Mouse (Mus musculus): ENCODE data around the gene Msl1. TPM values are rescaled to one million over a fixed set of nuclear protein-coding genes. Genes with fewer than 3 reads are reported as not detected.

Msl1 gene
- polyA plus RNA-seq, 1 experiment from 2014 or later: 22.9 TPM

DNA sequence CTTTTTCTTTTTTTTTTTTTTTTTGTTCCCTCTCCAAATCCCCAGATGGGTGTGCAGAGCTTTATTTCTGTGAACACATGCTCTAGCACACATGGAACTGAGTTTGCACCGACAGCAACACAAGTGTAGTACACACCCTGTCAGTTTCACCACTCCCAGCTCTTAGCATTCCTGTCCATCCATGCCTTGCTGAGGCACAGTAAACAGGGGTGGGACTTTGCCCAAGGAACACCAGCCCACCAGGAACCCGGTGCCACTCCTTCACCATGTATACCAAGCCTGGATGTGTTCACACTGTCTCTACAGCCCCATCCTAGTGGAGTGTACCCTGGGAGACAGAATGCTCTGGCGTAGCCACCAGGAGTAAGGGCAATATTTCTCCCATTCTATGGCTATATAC, 40.4 kb downstream of the Msl1 start:
- H3K4me1 ChIP-seq: peaks cover 49% of the 10 kb centered on the region
- H3K9me3 ChIP-seq: no peaks in the 10 kb centered on the region
- H3K27me3 ChIP-seq (ENCODE audit: poor library complexity, severe bottlenecking): peaks cover 41% of the 10 kb centered on the region
- H3K36me3 ChIP-seq (replicated peaks): peaks cover 41% of the 10 kb centered on the region
- no peak overlapping the region for H3K27ac ChIP-seq
- 57% methylated on average over 3 of the region's 3 CpGs for WGBS
- no peak for DNase-seq (ENCODE audit: extremely low spot score, low spot score)
- no peak overlapping the region for H3K4me3 ChIP-seq

DNA sequence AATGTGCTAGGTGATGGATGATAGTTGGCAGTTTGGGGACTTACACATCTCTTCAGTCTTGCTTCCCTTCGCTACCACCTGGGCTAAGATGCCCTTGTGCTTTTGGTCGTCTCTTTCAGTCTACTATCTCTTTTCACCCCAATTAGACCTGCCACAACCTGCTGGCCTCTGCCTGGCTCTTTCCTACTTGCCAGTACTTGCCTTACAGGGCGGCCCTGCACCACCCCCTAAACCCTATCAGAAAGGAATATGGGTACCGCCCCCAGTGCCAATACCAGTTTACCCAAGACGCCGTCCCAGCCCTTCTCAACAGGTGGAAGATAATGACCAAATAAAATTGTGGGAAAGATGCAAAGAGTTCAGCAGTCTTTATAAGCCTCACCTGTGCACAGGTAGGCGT, 40.8 kb downstream of the Msl1 start:
- no peak for DNase-seq (ENCODE audit: extremely low spot score, low spot score)
- H3K4me3 ChIP-seq: peak overlapping the region; percentile 77
- peaks cover 41% of the 10 kb centered on the region for H3K27me3 ChIP-seq (ENCODE audit: poor library complexity, severe bottlenecking)
- H3K27ac ChIP-seq: no peak overlapping the region
- H3K36me3 ChIP-seq (replicated peaks): peaks cover 37% of the 10 kb centered on the region
- H3K9me3 ChIP-seq: no peaks in the 10 kb centered on the region
- 31% methylated on average over 7 of the region's 7 CpGs for WGBS
- peaks cover 49% of the 10 kb centered on the region for H3K4me1 ChIP-seq

DNA sequence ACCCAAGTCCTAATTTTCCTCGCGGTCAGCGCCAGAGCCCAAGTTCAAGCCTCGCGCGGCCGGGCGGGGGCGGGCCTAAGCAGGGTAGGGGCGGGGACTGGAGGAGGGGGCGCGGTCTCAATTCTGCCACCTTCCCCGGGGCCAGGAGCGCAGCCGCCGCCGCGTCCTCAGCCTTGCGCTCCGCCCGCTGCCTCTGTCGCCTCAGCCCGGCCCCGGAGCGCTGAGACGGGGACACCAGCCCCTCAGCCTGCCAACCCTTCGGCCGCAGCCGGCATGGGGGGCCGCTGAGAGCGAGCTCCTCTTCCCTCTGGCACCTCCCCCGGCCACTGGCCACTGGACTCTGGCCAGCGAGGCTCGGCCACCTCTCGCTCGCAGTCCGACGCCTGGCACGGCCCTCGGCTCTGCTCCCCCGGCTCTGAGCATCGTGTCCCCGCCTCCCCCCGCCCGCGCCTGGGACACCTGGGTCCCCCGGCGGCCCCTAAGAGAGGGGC, 41.4 kb downstream of the Msl1 start, which contains the start of gene Rapgefl1:
Gene Rapgefl1, plus strand, starts transcription at position 135 of the 491 bp plus-strand sequence.
- 1% methylated on average over 46 of the region's 48 CpGs for WGBS
- peaks cover 41% of the 10 kb centered on the region for H3K27me3 ChIP-seq (ENCODE audit: poor library complexity, severe bottlenecking)
- peak within 1 kb of the TSS; percentile 83 for H3K27ac ChIP-seq
- no peaks in the 10 kb centered on the region for H3K9me3 ChIP-seq
- peaks cover 49% of the 10 kb centered on the region for H3K4me1 ChIP-seq
- DNase-seq (ENCODE audit: extremely low spot score, low spot score): peak; percentile 85
- peaks cover 31% of the 10 kb centered on the region for H3K36me3 ChIP-seq (replicated peaks)
- peak within 1 kb of the TSS; percentile 77 for H3K4me3 ChIP-seq

DNA sequence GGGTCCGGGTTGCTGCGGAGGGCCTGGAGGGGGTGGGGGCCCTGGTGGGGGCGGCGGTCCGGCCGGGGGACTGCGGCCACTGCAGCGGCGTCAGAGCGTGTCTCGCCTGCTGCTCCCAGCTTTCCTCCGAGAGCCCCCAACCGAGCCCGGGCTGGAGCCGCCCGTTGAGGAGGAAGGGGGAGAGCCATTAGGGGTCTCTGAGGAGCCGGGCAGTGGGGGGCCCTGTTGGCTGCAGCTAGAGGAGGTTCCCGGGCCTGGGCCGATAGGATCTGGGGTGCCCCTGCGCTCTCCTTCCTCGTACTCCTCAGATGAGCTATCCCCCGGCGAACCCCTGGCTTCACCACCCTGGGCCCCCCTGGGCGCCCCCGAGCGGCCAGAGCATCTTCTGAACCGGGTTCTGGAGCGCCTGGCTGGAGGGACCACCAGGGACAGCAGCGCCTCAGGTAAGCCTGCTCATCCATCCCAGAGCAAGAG, 42.0 kb downstream of the Msl1 start:
- peaks cover 41% of the 10 kb centered on the region for H3K27me3 ChIP-seq (ENCODE audit: poor library complexity, severe bottlenecking)
- H3K27ac ChIP-seq: peak overlapping the region; percentile 83
- no peak for DNase-seq (ENCODE audit: extremely low spot score, low spot score)
- peak overlapping the region; percentile 77 for H3K4me3 ChIP-seq
- H3K9me3 ChIP-seq: no peaks in the 10 kb centered on the region
- peaks cover 26% of the 10 kb centered on the region for H3K36me3 ChIP-seq (replicated peaks)
- 2% methylated on average over 24 of the region's 29 CpGs for WGBS
- H3K4me1 ChIP-seq: peaks cover 49% of the 10 kb centered on the region

DNA sequence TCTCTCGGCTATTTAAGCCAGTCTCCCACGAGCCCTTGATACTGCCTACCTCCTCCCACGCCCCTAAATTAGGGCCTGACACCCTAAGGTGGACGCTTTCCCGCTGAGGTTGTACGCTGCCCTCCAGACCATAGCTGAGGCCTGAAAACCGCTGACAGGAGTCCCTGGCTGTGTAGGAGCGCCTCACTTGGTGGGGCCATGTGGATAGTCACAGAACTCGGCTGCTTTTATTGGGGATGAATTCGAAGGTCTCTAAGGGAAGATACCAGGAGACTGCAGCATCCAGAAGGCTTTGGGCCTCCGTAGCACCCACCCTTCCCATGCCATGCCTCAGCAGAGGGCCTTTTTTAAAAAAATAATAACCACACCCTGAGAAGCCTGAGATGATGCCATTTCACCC, 42.6 kb downstream of the Msl1 start:
- H3K9me3 ChIP-seq: no peaks in the 10 kb centered on the region
- H3K36me3 ChIP-seq (replicated peaks): peaks cover 19% of the 10 kb centered on the region
- DNase-seq (ENCODE audit: extremely low spot score, low spot score): no peak
- peak overlapping the region; percentile 77; the same call in 1 of the 2 replicates for H3K4me3 ChIP-seq
- no peak overlapping the region for H3K27ac ChIP-seq
- H3K4me1 ChIP-seq: peaks cover 49% of the 10 kb centered on the region
- 46% methylated on average over 11 of the region's 11 CpGs for WGBS
- peaks cover 41% of the 10 kb centered on the region for H3K27me3 ChIP-seq (ENCODE audit: poor library complexity, severe bottlenecking)

DNA sequence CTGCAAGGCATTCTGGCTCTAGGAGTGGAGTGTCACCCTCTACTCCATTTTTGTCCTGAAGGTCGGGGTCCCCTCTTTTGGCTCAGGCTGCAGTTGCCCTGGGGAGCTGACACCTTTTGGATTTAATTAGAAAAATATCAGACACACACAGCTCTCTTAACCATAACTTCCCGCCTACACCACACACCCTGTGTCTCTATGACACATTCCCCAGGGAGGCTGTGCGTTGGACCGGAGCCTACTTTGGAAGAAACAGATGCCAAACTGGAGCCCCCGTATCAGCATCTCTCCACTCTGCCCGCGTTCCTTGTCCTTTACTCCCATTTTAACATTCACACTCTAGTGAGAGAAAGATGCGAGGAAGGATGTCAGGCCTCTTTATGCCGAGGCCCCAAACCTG, 43.2 kb downstream of the Msl1 start:
- Histone ChIP-seq H3K4me1 (peaks cover 49% of the 10 kb centered on the region), H3K4me3 (no peak overlapping the region), H3K27ac (no peak overlapping the region), H3K27me3 (ENCODE audit: poor library complexity, severe bottlenecking) (peaks cover 41% of the 10 kb centered on the region), H3K36me3 (replicated peaks) (peaks cover 13% of the 10 kb centered on the region), H3K9me3 (no peaks in the 10 kb centered on the region)
- no peak for DNase-seq (ENCODE audit: extremely low spot score, low spot score)
- WGBS: 87% methylated on average over 9 of the region's 9 CpGs

DNA sequence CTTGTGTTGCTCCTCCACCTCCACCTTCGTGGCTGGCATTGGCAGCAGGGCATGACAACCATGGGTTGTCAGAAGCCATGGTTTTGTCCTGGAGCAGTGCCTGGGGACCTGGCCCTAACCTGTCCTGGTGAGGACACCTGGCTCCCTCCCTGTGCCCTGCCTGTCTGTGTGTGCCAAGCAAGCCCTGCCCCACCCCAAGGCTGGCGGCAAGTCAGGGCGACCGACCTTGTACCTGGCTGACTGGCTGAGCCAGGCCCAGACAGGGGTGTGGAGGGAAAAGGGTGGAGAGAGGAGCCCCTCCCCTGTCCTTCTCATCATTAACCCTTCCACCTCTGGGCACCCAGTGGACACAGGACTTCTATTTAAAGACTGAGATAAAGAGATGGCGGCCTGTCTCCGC, 44.1 kb downstream of the Msl1 start:
- no peak overlapping the region for H3K4me3 ChIP-seq
- H3K4me1 ChIP-seq: peaks cover 45% of the 10 kb centered on the region
- peaks cover 41% of the 10 kb centered on the region for H3K27me3 ChIP-seq (ENCODE audit: poor library complexity, severe bottlenecking)
- no peaks in the 10 kb centered on the region for H3K9me3 ChIP-seq
- 54% methylated on average over 6 of the region's 6 CpGs for WGBS
- H3K36me3 ChIP-seq (replicated peaks): peaks cover 4% of the 10 kb centered on the region
- DNase-seq (ENCODE audit: extremely low spot score, low spot score): no peak
- no peak overlapping the region for H3K27ac ChIP-seq

DNA sequence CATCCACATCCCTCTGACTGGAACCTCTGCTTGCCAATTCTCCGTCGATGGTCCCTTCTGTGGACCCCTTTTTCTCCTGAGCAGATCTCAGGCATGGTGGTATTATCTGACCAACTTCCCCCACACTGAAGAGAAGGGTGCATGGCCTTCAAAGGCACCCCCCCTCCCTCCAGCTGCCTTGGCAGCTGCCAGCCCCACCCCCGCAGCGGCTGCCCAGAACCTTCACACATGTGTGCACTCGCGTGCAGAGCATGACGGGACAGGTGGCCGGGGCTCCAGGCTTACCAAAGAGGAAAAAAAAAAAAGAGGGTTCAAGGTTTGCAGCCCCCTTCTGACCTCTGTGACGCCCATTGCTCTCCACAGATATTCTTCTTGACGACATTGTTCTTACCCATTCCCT, 44.6 kb downstream of the Msl1 start:
- no peak for DNase-seq (ENCODE audit: extremely low spot score, low spot score)
- H3K4me3 ChIP-seq: no peak overlapping the region
- H3K4me1 ChIP-seq: peaks cover 40% of the 10 kb centered on the region
- peaks cover 41% of the 10 kb centered on the region for H3K27me3 ChIP-seq (ENCODE audit: poor library complexity, severe bottlenecking)
- H3K9me3 ChIP-seq: no peaks in the 10 kb centered on the region
- H3K27ac ChIP-seq: no peak overlapping the region
- H3K36me3 ChIP-seq (replicated peaks): no peaks in the 10 kb centered on the region; the same call in 1 of the 2 replicates
- WGBS: 78% methylated on average over 10 of the region's 10 CpGs

DNA sequence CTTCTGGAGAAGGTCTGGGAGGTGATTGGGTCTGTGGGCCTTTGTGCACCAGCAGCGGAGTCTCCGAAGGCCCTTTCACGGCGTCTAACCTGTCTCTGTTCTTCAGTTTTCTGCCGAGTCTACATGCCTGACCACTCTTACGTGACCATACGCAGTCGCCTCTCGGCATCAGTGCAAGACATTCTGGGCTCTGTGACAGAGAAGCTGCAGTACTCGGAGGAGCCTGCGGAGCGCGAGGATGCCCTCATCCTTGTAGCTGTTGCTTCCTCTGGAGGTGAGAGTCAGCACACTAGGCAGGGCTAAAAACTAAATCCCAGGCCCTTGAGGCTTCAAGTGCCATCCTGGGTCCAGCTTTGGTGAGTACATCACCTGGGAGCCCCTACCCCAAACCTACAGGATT, 50.7 kb downstream of the Msl1 start:
- Histone ChIP-seq H3K27me3 (ENCODE audit: poor library complexity, severe bottlenecking) (peaks cover 22% of the 10 kb centered on the region), H3K4me1 (peaks cover 21% of the 10 kb centered on the region), H3K36me3 (replicated peaks) (no peaks in the 10 kb centered on the region), H3K27ac (no peak overlapping the region), H3K4me3 (no peak overlapping the region), H3K9me3 (no peaks in the 10 kb centered on the region)
- 61% methylated on average over 13 of the region's 13 CpGs for whole genome bisulfite sequencing
- no peak for DNase-seq (ENCODE audit: extremely low spot score, low spot score)

DNA sequence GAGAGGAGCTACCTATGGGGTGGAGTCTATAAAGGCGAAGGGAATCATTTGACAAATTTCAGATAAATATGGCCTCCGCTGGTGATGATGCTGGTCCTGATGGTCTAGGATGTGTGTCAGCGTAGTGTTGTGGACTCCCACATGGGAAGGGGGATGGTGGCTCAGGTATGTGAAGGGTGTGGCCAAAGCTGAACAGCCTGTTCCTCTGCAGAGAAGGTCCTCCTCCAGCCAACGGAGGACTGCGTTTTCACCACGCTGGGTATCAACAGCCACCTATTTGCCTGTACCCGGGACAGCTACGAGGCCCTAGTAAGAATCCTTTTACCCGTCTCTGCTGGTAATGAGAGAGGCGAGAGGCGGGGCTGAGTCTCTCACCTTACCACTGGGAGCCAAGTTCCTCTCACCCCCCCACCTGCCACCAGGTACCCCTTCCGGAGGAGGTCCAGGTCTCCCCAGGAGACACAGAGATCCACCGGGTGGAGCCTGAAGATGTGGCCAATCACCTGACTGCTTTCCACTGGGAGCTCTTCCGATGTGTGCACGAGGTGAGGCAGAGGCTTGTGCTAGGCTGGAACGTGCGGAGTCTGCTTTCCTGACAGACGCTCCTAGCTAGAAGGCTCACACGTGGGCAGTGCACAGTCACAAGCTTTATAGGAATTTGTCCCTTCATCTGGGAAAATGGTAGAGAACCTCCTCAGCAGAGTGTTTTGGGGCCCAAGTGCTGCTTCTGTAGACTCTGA, 51.7 kb downstream of the Msl1 start:
- Histone ChIP-seq H3K4me3 (no peak overlapping the region), H3K9me3 (no peaks in the 10 kb centered on the region), H3K4me1 (peaks cover 21% of the 10 kb centered on the region), H3K36me3 (replicated peaks) (no peaks in the 10 kb centered on the region), H3K27ac (no peak overlapping the region), H3K27me3 (ENCODE audit: poor library complexity, severe bottlenecking) (peaks cover 26% of the 10 kb centered on the region)
- WGBS: 65% methylated on average over 19 of the region's 19 CpGs
- no peak for DNase-seq (ENCODE audit: extremely low spot score, low spot score)

DNA sequence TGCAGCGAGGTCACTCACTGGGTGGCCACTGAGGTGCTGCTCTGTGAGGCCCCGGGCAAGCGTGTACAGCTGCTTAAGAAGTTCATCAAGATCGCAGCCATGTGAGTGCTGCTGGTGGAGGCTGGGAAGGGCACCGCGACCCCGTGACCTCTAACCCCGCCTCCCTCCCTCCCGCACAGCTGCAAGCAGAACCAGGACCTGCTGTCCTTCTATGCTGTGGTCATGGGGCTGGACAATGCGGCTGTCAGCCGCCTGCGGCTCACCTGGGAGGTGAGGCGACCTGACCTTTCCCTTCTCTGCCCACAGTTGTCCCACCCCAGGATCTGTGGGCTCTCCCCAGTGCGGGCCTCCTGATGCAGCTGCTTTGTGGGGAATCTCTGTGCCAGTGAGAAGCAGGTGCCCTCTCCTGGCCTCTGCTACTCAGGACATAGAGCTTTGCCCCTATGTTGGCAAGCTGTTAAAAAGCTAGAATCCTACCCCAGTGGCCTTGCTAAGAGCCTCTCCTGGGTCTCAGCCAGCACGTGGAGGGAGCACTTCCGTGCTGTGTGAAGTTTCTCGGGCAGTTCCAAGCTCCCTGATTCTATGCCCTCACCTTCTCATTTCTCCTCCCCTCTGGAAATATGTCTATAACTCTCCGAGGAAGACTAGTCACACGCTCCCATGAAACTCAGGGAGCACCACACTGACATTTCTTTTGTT, 54.0 kb downstream of the Msl1 start:
- Histone ChIP-seq H3K36me3 (replicated peaks) (no peaks in the 10 kb centered on the region), H3K4me1 (peaks cover 31% of the 10 kb centered on the region), H3K27me3 (ENCODE audit: poor library complexity, severe bottlenecking) (peaks cover 26% of the 10 kb centered on the region), H3K9me3 (no peaks in the 10 kb centered on the region), H3K27ac (peak overlapping the region; percentile 59), H3K4me3 (peak overlapping the region; percentile 32)
- 12% methylated on average over 19 of the region's 19 CpGs for WGBS
- DNase-seq (ENCODE audit: extremely low spot score, low spot score): no peak

DNA sequence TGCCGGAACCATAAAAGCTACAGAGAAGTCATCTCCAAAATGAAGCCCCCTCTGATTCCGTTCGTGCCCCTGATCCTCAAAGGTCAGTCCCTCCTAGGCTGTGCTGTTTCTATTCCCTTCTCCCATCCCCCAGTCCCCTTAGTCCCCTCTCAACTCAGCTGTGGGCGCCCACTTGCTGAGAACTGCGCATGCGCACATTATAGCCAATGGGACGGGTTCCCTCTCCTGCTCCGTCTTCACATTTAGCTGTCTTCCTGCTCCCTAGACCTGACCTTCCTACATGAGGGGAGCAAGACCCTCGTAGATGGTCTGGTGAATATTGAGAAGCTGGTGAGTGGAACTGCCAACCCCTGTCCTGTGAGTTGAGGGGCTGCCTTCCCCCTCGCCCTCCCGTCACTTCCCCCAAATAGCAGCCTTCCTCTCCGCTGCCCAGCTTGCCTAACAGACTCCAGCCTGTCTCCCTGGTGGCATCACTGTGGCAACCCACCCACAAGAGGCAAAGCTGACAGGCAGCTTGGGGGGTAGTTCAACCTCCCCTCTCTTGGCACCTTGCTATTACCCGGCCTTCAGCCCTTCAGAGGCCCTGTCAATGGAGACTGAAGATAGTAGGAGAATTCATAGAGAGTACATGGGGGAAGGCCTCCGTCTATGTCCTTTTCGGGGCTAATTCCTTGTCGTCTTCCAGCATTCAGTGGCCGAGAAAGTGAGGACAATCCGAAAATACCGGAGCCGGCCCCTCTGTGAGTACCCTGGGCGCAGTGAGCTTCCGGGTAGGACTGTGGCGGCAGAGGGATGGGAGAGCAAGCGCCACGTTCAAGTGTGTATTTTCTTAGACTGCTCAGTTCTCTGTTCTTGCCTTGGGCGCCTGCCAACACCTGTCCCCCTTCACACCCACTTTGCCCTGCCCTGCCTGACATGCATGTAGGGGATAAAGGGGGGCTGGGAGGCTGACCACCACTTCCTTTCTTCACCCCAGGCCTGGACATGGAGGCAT, 55.1 kb downstream of the Msl1 start:
- H3K9me3 ChIP-seq: no peaks in the 10 kb centered on the region
- WGBS: 70% methylated on average over 26 of the region's 26 CpGs
- peak overlapping the region; percentile 59 for H3K27ac ChIP-seq
- no peak for DNase-seq (ENCODE audit: extremely low spot score, low spot score)
- H3K4me3 ChIP-seq: peak overlapping the region; percentile 11; the same call in 1 of the 2 replicates
- H3K27me3 ChIP-seq (ENCODE audit: poor library complexity, severe bottlenecking): peaks cover 26% of the 10 kb centered on the region
- peaks cover 31% of the 10 kb centered on the region for H3K4me1 ChIP-seq
- no peaks in the 10 kb centered on the region for H3K36me3 ChIP-seq (replicated peaks)
